8 mouse cellular contexts compared by ENCODE assay signal in the genomic region with DNA sequence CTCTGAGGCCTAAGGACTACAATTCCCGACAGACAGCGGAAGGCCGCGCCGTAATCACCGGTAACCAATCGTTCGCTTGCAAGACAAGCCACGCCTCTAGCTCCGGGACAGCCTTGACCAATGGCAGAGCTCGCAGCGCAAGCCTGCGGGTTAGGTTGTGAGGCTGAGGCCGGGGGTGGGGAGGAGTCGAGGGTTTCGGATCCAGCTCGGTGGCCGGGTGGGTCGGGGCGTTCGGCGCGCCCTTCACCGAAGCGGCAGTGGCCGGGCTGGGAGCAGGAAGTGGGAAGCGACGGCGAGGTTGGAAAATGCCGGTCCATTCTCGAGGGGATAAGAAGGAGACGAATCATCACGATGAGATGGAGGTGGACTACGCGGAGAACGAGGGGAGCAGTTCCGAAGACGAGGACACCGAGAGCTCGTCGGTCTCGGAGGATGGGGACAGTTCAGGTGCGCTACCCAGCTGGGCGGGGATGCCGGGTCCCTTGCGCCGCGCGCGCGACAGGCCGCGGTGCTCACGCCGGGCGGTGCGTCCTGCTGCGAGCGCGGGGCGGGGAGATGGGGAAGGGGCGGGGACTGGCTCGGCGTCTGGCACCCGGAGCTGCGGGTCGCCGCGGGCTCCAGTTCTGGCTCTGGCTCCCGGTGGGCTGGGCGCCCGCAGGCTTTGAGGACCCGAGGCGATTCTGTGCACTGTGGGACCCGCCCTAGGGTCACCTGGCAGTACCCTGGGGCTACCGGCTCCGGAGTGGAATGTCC. TPM values are rescaled to one million over a fixed set of nuclear protein-coding genes. Genes with fewer than 3 reads are reported as not detected.
DNase-seq lines count a peak whose midpoint lies in the region; ATAC-seq lines count a peak whose summit lies in the region.

A gene (plus strand): TSS at position 126 of the 753 bp plus-strand sequence.

- peak within 1 kb of the TSS; percentile 89 for H3K4me3 ChIP-seq in hindbrain, embryonic 14.5 days (replicated peaks; ENCODE audit: low read length)

- DNase-seq in R1 (ENCODE audit: low read depth, low spot score): peak; percentile 99
- peak; percentile 95 to 97 for DNase-seq in cerebellum, postnatal 25 days
- peak; percentile 85 to 90 for DNase-seq in frontal cortex, postnatal 25 days (ENCODE audit: low spot score in 2 of 2)
- peak; percentile 96 for DNase-seq in hindbrain, embryonic 14.5 days (ENCODE audit: low spot score)
- DNase-seq in left cerebral cortex, adult 11 months (ENCODE audit: low spot score): peak; percentile 95
- DNase-seq in lung, postnatal 4 days: peak; percentile 97 to 98
- DNase-seq in retina, postnatal 7 days (ENCODE audit: low read depth, low spot score): peak; percentile 93
- peak; percentile 86 for DNase-seq in urinary bladder, adult 2 months (ENCODE audit: low spot score)

- no peaks in the 10 kb centered on the region for H3K9me3 ChIP-seq in hindbrain, embryonic 14.5 days (ENCODE audit: control insufficient read depth, low read length)

- H3K27ac ChIP-seq in hindbrain, embryonic 14.5 days: peak within 1 kb of the TSS; percentile 95

- H3K27me3 ChIP-seq in hindbrain, embryonic 14.5 days (ENCODE audit: control insufficient read depth, insufficient read depth, low read length): no peaks in the 10 kb centered on the region

- H3K9ac ChIP-seq in hindbrain, embryonic 14.5 days: peak within 1 kb of the TSS; percentile 92

- WGBS in hindbrain, embryonic 14.5 days: under 1% methylated on average over 65 of the region's 77 CpGs

- peaks cover 14% of the 10 kb centered on the region; the same call in 1 of the 2 replicates for H3K4me1 ChIP-seq in hindbrain, embryonic 14.5 days (replicated peaks; ENCODE audit: control insufficient read depth, insufficient read depth, low read length)

- ATAC-seq in hindbrain, embryonic 14.5 days (ENCODE audit: low FRiP score): peak; percentile 100

- peaks cover under 1% of the 10 kb centered on the region for H3K36me3 ChIP-seq in hindbrain, embryonic 14.5 days (replicated peaks; ENCODE audit: control insufficient read depth, insufficient read depth)

- H3K4me2 ChIP-seq in hindbrain, embryonic 14.5 days (replicated peaks): peak within 1 kb of the TSS; percentile 76

RNA-seq across cellular contexts. Expression of the gene that starts here (rescaled TPM):
- polyA plus RNA-seq in hindbrain, embryonic 14.5 days (2014; fragmentation: Nextera tagmentation; extraction: Ambion mirVana): 42.0 and 46.8 TPM in 2 replicates
- polyA plus RNA-seq in urinary bladder, adult 2 months (2012; rRNA removed): 46.1 and 53.9 TPM in 2 replicates

Comparison
In these comparisons a context has a peak if more than half of its experiments do, and no peak if none do; other contexts are left out.
1. Peak in every context shown above with its lines: DNase-seq, ATAC-seq, H3K4me3 ChIP-seq and H3K27ac ChIP-seq.